Mouse (Mus musculus) adrenal gland, adult 2 months (tissue): ENCODE results near the gene Mef2a. TPM values are rescaled to one million over a fixed set of nuclear protein-coding genes. Genes with fewer than 3 reads are reported as not detected.

Experiments used
- DNase-seq: peaks from one replicate; pipeline ENCODE4 v3.0.0; 2021
- long read RNA-seq: library from polyadenylated mRNA; stranded (forward); transcript quantifications from one replicate; pipeline ENCODE4 v2.0.0, GENCODE M21; 2021
- polyA plus RNA-seq: library from polyadenylated mRNA; depleted of rRNA; stranded (reverse); fragments of >200 nt; gene quantifications from 2 replicates; pipeline ENCODE4 v1.2.3, GENCODE M21; 2012; rRNA removed
- total RNA-seq, 2 experiments: library from RNA; stranded (reverse); gene quantifications; 2 replicates each; pipeline ENCODE4 v1.2.3; 2021

The Mef2a gene
- total RNA-seq (10 to 100 TPM; 49.3 to 60.3 TPM), polyA plus RNA-seq (24.0 and 28.8 TPM in 2 replicates)
- long read RNA-seq, partial matches to known transcripts, result 9 of 11 reads
- long read RNA-seq, other reads (novel, unspliced or antisense), result 0 of 11 reads

DNA sequence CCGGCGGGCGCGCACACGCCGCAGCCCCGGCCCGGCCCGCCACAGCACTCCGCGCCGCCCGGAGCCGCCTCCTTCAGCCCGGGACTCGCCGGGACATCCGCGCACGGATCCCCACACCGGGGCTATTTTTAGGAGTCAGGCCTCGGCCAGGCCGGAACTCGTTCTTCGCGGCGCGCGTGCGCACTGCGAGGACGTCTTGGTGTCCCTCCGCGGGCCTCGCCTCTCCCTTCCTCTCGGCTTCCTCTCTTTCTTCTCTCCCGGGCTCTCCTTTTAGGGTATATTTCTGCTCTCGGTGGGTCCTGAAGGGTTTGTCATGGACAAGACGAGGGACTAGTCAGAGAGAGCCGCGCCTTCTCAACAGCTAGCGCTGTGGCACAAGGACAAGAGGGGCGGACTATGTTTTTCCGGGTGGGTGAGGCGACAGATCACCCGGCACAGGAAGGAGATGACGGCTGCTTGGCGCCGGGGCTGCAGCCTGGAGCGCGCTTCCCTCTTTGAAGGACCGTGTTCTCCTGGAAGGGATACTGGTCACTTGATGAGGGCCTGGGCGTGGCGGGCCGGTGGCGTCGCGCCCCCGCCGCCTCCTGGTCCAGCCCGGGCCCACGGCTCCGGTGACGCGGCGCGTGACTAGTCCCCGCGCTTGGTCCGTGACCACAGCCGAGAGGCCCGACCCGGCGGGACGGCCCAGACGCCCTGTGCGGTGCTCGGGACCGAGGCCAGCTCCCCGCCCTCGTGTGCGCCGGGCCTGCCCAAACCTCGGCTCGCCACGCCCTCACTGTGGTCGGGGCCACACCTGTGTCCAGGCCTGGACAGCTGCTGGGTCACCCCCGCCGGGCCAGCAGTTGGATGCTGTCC lies at the start of gene Mef2a:
TSS of gene Mef2a (minus strand) at position 130 of the 855 bp plus-strand sequence.
- peak; percentile 98 for DNase-seq

DNA sequence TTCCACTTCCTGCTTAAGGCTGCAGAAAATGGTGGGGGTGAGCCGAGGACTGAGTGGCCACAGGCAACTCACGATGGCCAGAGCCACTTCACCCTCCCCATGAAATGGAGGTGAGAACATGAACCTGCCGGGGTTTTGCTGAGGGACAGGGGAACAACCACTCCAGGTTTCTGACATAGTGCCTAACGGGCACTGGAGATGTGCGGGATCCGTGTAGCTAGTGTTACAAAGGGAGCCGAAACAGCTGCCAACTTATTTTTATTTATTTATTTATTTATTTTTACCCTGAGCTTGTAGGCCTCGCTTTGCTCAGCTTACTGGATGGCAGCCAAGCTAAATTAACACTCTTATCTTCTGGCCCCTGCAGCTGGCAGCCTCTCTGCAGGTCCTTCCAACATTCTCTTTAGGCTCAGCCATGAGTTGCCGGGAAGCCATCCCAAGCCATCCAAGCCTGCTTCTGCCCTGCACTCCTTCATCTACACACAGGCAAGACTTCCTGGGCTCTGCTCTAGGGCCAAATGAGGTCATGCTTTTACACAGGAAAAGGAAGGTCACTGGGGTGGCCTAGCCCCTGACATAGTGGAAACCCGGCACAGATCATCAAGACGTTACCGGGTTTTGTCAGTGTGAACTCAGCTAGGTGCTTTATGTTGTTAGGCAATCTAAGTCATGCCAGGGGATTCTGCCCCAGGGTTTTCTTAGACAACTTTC lies 49.0 kb upstream of the Mef2a start:
- peak; percentile 67 for DNase-seq

DNA sequence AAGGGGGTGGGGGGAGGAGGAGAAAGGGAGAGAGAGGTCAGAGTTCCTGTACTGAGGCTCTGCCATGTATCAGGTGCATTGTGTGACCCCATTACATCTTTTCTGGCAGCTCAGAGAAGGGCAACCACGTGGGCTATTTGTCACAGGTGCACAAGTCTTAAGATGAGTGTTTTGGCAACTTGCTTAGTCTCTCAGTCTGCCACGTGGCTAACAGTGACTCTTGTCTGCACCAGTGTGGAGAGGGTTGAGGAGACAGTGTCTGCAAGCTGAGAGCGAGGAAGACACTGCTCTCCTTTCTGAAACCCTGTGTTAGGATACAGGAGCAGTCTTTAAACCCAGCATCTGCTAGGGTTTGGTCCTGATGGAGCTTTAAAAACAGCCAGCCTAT lies 48.4 kb upstream of the Mef2a start:
- no peak for DNase-seq

DNA sequence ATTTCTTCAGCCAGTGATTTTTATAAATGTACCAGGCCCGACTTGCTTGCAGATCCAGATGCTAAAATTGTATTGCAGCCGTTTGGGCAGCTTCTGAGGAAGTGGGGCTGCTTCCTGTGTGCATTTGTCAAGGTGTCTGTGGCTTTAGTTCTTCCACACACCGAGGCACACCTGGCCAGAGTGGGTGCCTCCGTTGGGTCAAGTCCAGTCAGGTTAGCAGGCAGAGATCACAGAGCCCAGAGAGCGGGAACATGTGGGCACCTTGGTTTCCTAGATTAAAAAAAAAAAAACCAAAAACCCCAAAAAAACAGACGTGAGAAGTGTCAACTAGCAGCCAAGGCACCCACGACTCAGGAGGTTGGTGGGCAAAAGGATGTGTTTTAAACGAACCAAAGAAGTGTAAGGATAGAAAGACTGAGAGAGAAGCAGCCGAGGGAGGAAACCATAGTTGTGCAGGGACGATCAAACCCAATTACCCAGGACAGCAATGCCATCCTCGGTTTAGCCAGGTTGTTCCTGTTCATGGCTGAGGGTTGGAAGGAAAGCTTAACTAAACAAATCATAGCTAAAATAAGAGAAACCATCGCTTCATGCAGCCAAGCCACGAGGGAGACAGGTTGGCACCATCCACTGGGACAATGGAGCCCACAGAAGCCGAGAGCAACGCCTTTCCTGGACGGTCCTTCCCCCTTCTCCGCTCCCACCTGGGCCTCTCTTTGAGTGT lies 47.1 kb upstream of the Mef2a start:
- no peak for DNase-seq

DNA sequence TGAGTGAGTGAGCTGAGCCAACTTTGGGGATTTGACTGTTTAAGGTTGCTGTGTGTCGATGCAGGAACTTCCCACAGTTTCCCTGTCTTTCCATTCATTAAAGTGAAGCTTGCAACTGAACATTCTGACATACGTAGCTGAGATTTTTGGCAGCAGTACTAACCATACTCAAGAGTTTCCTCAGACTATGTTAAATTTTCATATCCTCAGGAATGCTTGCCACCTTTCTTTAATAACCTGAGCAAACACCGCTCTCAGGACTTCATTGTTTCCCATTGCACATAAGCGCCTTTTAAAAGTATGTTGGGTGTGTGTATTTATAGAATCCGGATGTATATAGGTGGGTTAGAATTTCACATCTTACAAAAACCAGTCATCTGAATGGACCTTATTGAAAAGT lies 45.5 kb upstream of the Mef2a start:
- DNase-seq, result no peak

DNA sequence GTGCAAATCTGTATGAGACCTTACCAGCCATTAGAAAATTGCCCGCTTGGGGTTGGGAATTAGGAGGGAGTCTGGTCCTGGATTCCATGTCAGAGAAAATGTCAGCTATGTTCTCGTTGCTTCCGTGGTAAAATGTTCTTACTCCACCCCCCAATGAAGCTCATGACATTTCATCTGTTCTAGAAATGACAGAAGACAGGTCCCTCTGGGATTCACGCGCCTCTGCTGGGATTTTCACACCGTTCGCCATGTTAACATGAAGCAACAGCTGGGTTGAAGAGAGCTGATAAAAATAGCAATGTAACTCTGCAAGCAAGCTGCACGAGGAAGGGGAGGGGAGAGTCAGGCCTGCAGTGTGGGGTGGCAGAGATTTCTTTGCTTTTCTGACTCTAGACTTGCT lies 42.1 kb upstream of the Mef2a start:
- DNase-seq, result no peak

DNA sequence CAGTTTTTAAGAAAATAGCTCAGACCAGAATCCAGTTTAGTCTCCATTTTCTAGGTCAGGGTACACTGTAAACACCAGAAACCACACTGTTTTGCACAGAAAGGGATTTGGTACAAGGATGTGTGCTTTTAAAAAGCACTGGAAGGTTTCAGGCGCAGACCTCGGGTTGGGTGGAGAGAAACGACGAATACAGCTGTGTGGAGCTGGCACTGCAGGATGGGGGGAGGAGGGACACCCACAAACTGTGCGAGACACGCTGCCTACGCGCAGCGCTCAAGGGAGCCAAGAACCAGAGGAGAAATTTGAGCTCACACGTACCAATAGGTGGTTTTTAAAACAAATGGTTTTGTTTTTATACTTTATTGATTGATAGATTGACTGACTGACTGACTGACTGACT lies 40.0 kb upstream of the Mef2a start:
- no peak for DNase-seq

DNA sequence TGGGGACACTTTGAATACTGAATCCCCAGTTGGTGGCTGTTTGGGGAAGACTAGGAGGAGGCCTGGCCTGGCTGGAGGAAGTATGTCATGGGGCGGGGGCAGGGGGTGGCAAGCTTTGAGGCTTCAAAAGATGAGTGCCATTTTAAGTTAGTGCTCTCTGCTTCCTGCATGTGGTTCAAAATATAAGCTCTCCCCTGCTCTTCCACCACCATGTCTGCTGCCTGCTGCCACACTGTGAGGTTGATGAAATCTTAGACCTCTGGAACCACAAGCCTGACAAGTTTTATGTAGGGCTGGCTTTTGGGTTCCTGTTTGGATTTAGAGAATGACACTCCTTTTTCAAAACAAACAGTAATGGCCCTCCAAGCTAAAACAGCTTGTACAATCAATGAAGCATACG lies 34.4 kb upstream of the Mef2a start:
- DNase-seq, result no peak

DNA sequence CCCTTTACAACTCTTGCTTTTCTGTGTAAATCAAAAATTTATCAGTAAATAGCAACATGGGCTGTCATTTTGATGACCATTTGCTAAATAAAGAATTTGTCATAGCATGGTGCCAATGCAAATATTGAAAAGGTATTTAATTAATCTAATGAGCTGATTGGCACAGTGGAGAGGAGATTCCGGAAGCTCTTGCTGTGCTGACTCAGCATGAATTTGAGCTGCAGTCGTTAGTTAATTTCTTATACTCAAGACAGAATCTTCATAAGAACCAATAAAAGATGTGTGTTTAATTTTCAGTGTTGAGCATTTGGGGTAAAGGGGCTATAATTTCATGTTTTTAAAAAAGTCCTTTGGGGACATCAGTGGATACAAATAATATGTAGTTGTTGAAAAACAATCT lies 31.5 kb upstream of the Mef2a start:
- DNase-seq, result no peak

DNA sequence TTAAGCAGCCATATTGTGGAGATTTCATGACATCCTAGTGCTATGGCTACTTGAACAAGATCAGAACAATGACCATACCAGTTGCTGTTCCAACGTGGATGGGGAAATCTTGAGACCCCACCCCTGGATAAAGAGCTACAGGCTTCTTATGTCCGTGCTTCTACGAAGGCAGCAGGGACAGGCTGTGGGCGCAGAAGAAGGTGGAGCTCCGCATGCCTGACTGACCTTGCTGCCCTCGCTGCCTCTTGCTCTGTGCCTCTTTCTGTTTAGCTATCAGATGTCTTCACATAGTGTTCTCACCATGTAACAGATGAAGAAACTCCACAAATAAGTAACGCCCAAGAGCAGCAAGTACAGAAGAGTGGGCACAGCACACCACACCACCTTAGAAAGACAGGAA lies 29.7 kb upstream of the Mef2a start:
- no peak for DNase-seq

DNA sequence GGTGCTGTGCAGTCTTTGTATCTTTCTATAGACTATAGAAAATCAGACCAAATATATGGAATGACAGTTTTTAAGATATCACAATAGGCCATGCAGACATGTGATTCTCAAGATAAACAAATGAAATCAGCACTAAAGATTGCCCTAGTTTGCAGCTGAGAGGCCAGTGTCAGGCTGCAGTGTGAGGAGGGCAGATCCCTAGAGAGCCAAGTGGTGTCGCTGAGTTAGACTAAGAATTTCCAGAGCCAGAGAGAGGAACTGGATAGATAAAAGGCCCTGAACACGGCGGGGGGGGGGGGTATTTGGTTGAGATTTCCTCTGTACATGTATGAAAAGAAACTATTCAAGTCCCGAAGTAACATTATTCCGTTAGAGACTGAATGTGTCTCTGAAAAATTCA lies 28.7 kb upstream of the Mef2a start:
- DNase-seq, result no peak

DNA sequence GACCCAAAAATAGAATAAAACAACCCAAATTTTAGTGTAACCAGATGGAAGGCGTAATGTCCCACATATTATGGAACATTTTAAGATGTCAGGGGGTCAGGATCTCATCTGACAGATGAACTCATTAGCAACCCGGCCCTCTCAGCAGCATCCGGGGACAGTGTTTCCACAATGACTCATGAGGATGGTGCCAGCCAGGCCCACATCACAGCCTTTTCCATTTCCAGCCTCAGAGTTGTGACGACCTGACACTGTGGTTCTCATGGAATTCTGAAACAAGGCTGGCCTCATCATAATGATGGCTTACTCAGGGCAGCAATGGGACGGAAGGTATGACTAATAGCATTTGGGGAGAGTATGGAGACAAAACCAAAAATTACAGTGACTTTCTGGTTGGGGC lies 18.1 kb upstream of the Mef2a start:
- no peak for DNase-seq

DNA sequence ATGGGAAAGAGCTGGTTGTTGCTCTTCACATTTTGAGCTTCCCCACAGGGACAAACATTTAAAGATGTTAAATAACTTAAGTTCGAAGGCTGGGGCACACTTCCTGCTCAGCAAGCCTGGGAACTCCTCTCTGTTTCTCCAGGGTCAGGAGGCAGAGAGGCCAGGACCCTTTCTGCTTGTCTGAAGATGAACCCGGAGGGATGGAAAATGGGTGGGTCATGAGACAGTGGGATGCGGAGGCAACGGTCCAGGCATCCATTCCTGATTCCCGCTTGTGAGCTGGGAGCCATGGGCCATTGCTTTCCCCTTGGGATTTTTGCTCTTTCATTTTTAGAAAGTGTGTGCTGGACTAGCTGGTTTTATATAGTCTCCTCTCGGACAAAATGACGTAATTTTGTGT lies 17.4 kb upstream of the Mef2a start:
- no peak for DNase-seq

DNA sequence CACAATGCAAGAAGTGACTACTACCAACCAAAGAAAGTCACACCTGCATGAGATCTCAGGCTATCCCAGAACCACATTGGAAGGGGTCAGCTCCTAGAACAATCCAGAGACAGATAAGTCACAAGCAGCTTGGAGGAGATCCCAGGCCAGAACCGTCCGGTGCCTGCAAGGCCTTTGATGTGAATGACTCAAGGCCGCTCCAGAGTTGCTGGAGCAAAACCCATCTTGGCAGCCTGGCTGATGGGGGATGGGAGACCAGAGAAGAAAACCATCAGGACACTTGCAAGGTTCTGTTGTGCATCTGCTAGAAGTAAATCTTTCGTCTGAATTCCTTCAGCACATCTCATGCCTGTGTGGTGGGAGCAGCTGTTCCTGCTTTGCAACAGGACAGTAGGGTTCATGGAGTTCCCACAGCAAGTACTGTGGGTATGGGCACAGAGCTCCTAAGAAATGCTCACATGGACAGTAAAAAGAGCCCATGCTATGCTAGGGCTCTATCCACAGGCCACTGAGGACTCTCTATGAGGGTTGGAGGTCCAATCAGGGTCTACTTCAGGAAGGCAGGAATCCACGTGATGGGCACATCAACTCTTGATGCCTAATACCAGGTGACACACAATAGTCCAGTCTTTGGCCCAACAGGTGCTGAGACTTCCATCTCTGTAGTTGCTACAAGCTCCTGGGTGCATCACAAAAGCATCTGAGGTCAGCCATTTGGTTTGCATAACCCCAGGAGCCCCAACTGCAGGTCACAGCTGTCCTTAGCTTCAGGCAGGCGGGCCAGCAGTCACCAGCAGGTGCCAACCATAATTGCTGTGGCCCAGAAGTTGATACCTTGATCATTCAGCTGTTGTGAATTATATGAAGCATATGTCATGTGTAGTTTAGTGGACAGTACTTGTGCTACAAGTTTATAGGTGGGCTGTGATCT lies 12.5 kb upstream of the Mef2a start:
- DNase-seq, result peak; percentile 85

DNA sequence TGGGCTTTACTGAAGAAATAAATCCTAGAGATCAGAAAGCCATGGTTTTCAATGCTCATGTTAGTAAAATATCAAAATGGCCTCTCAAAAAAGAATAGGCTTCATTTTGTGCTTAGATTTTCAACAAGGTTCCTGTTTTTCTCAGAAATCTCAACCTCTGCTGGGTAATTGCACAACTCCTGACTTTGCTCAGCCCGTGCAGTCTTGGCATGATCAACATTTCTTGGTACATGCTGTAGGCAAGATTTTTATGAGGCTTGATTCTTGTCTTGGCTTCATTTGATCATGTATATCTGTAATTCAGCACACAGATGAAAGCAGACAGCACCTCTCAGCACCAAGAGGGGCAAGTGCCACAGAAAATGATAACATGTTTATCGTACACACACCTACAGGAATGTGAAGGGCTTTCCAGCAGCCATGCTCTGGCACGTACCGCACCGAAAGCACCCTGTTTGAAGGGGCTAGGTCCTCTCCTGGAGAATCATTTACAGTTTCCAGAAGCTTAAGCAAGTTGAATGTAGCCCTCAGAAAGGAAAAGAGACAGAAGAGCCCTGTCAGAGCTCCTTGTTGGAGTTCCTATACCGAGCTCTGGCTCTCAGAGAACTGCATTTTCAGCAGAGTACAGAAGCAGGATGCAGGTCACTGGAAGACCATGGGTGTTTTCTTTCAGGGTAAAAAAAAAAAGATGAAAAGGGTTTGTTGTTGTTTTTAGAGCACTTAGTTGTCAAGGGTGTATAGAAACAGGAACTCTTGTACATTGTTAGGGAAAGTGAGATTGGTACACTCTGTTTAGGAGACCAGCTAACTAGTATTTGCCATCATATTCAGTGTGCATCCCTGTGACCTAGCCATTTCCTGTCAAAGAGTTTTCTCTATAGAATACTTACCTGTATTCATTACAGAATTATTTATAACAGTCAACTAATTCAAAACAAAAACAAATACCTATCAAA lies 7.8 kb upstream of the Mef2a start:
- no peak for DNase-seq

DNA sequence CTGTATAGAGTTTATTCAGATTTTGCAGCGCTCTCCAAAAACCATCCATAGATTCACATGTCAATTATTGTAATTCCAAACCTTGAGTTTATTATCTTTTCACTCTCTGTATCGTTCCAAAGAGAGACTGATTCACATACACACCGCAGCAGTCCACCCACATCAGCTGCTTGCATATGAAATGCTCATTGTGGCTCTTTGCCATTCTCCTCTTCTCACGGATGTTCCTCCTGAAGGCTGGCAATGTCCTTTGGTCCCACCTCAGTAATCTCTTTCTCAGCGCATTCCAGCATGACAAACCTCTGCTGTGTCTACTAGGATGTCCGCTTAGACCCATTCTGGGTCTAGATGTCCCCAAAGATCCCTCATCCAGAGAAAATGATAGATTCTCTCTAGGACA lies 4.1 kb upstream of the Mef2a start:
- DNase-seq, result no peak

DNA sequence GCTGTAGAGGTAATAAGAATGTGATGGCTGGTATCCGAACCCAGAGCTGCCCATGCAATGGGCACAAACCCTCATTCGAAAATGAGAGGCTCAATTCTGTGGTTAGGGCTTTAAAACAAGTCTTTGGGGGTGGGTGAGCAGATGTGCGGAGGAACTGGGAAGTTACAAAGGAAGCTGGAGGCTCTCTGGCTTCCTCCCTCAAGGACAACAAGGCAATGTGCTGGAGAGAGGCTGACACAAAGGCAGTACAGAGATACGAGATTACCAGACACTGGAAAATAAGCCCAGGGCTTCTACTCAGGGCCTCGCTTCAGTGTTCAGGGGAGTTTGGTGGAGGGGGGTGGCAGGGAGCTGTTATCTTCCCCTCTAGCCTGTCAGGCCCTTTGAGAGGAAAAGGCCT lies 1.3 kb upstream of the Mef2a start:
- DNase-seq, result peak; percentile 40

DNA sequence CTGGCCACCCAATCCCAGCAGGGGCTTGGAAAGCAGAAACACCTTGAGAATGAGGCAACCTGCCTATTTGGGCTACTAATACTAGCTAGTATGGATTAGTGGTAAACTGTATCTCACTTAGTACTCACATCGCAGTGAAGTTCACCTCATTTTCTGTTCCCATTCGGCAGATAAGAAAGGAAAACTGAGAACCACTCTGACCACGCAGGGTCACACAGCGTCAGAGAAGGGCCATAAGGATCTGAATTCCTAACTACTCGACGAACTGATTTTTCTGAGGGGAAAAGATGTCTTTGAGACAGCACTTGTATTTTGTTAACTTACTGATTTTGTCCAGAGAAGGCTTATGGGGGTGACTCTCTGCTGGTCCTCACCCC lies 914 bp upstream of the Mef2a start:
- no peak for DNase-seq

DNA sequence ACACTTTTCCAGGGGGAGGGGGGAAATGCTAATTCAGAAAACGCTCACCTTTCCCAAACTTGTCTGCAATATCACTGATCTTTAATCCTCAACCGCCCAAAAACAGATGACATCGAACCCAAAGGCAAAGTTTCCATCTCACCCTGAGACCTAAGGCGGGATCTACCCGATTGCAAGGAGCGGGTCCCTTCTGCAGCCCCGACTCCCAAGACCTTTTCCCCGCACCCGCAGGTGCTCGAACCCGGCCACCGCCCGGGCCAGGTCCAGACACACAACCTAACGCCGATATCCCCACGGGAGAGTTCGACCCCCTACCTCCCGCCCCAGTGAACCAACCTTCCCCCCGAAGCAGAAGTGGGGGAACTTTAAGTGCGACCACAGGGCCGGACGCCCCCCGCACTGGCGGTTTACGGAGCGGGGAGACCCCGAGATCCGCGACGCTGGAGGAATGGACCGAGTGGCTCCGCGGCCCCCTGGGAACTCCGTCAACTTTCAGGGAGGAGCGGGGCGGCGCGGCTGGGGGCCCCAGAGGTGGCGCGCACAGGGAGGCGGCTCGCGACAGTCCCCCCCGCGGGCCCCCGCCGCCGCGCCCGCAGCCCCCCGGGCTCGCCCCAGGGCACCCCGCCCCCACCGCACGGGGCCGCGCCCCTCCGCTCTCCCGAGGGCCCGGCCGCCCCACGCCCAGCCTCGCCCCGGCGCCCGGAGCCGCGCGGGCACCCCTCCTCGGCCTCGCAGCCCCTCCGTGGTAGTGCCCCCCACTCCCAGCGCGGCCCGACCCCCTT lies 576 bp downstream of the Mef2a start:
- peak; percentile 51 for DNase-seq
